Mouse (Mus musculus): ENCODE data around the gene Adamts9. TPM values are rescaled to one million over a fixed set of nuclear protein-coding genes. Genes with fewer than 3 reads are reported as not detected.

Gene Adamts9
- polyA plus RNA-seq, 1 experiment from 2014 or later: 14.2 TPM

- no peak overlapping the region for H3K4me2 ChIP-seq
- H3K27ac ChIP-seq: no peak overlapping the region
- H3K27me3 ChIP-seq: no peaks in the 10 kb centered on the region
- ATAC-seq (replicated peaks; ENCODE audit: low FRiP score): no peak
- no peak overlapping the region for H3K9ac ChIP-seq
- 86% methylated on average over 1 of the region's 1 CpGs for WGBS
- H3K4me1 ChIP-seq: no peaks in the 10 kb centered on the region
- no peak overlapping the region for H3K4me3 ChIP-seq (replicated peaks)
- no peaks in the 10 kb centered on the region for H3K36me3 ChIP-seq
- H3K9me3 ChIP-seq (replicated peaks): 0 out of 2 replicates have a peak, but pooled peaks cover 3% of the 10 kb centered on the region
Measured at GRCm38 (mm10) chr6:92737116-92737515, 206.2 kb downstream of the Adamts9 start.

GRCm38 (mm10) chr6:92733651-92734050 is 209.6 kb downstream of the Adamts9 start:
- no peak overlapping the region for H3K27ac ChIP-seq
- no peaks in the 10 kb centered on the region for H3K36me3 ChIP-seq
- H3K9me3 ChIP-seq (replicated peaks): 0 out of 2 replicates have a peak, but pooled peaks cover 3% of the 10 kb centered on the region
- no peak overlapping the region for H3K4me3 ChIP-seq (replicated peaks)
- H3K4me2 ChIP-seq: no peak overlapping the region
- no peak overlapping the region for H3K9ac ChIP-seq
- no peak for ATAC-seq (replicated peaks; ENCODE audit: low FRiP score)
- H3K4me1 ChIP-seq: no peaks in the 10 kb centered on the region; the same call in 1 of the 2 replicates
- H3K27me3 ChIP-seq: no peaks in the 10 kb centered on the region

- Histone ChIP-seq H3K27me3 (no peaks in the 10 kb centered on the region), H3K4me3 (replicated peaks) (no peak overlapping the region), H3K4me2 (0 out of 2 replicates have a peak overlapping the region, but pooled peaks have one; percentile 21), H3K27ac (no peak overlapping the region), H3K9me3 (replicated peaks) (no peaks in the 10 kb centered on the region), H3K9ac (no peak overlapping the region), H3K36me3 (no peaks in the 10 kb centered on the region), H3K4me1 (peaks cover 25% of the 10 kb centered on the region)
- no peak for ATAC-seq (replicated peaks; ENCODE audit: low FRiP score)
- 55% methylated on average over 7 of the region's 7 CpGs for WGBS
Measured at GRCm38 (mm10) chr6:92728514-92728913, 214.8 kb downstream of the Adamts9 start.

- H3K4me1 ChIP-seq: peaks cover 25% of the 10 kb centered on the region
- no peak overlapping the region for H3K4me3 ChIP-seq (replicated peaks)
- 2% methylated on average over 10 of the region's 10 CpGs for WGBS
- no peaks in the 10 kb centered on the region for H3K27me3 ChIP-seq
- no peaks in the 10 kb centered on the region for H3K9me3 ChIP-seq (replicated peaks)
- H3K4me2 ChIP-seq: 0 out of 2 replicates have a peak overlapping the region, but pooled peaks have one; percentile 21
- H3K9ac ChIP-seq: no peak overlapping the region
- ATAC-seq (replicated peaks; ENCODE audit: low FRiP score): no peak
- H3K27ac ChIP-seq: no peak overlapping the region
- H3K36me3 ChIP-seq: no peaks in the 10 kb centered on the region
Measured at GRCm38 (mm10) chr6:92728084-92728483, 215.2 kb downstream of the Adamts9 start.

GRCm38 (mm10) chr6:92727351-92727986 is 215.8 kb downstream of the Adamts9 start:
- Histone ChIP-seq H3K27ac (peak overlapping the region; percentile 58; the same call in 1 of the 2 replicates), H3K36me3 (no peaks in the 10 kb centered on the region), H3K4me2 (no peak overlapping the region), H3K9ac (no peak overlapping the region), H3K27me3 (no peaks in the 10 kb centered on the region), H3K9me3 (replicated peaks) (no peaks in the 10 kb centered on the region), H3K4me1 (peaks cover 25% of the 10 kb centered on the region), H3K4me3 (replicated peaks) (no peak overlapping the region)
- WGBS: 9% methylated on average over 7 of the region's 7 CpGs
- ATAC-seq (replicated peaks; ENCODE audit: low FRiP score): no peak

- no peak for ATAC-seq (replicated peaks; ENCODE audit: low FRiP score)
- H3K4me2 ChIP-seq: no peak overlapping the region
- H3K9ac ChIP-seq: no peak overlapping the region
- WGBS: 57% methylated on average over 5 of the region's 5 CpGs
- peaks cover 25% of the 10 kb centered on the region for H3K4me1 ChIP-seq
- H3K27me3 ChIP-seq: no peaks in the 10 kb centered on the region
- no peaks in the 10 kb centered on the region for H3K9me3 ChIP-seq (replicated peaks)
- no peaks in the 10 kb centered on the region for H3K36me3 ChIP-seq
- no peak overlapping the region for H3K27ac ChIP-seq
- no peak overlapping the region for H3K4me3 ChIP-seq (replicated peaks)
Measured at GRCm38 (mm10) chr6:92726121-92726520, 217.2 kb downstream of the Adamts9 start.

- Histone ChIP-seq H3K4me1 (peaks cover 25% of the 10 kb centered on the region), H3K9me3 (replicated peaks) (no peaks in the 10 kb centered on the region), H3K4me3 (replicated peaks) (no peak overlapping the region), H3K9ac (no peak overlapping the region), H3K27ac (no peak overlapping the region), H3K36me3 (no peaks in the 10 kb centered on the region), H3K27me3 (no peaks in the 10 kb centered on the region), H3K4me2 (no peak overlapping the region)
- ATAC-seq (replicated peaks; ENCODE audit: low FRiP score): no peak
- WGBS: 43% methylated on average over 2 of the region's 2 CpGs
Measured at GRCm38 (mm10) chr6:92724394-92724793, 218.9 kb downstream of the Adamts9 start.

Other genes starting within 250 kb of the Adamts9 start
- 6.1 and 7.6 TPM in 2 replicates for gene Prickle2, start 237.3 kb downstream of the Adamts9 start, polyA plus RNA-seq (2015; fragmentation: Nextera tagmentation; extraction: Ambion mirVana)
- 1.9 and 2.9 TPM in 2 replicates for gene A730049H05Rik, start 127.0 kb downstream of the Adamts9 start, polyA plus RNA-seq (2015; fragmentation: Nextera tagmentation; extraction: Ambion mirVana)
- 0.06 and 0.08 TPM in 2 replicates for gene Gm15737, start 74.1 kb downstream of the Adamts9 start, polyA plus RNA-seq (2015; fragmentation: Nextera tagmentation; extraction: Ambion mirVana)

All from kidney, embryonic 15.5 days (tissue).